Mouse (Mus musculus) heart, adult 2 months (tissue): ENCODE results near the gene Nf2.

Experiments used
- CTCF ChIP-seq: fragments of 200-600 bp; IDR thresholded peaks from 2 replicates; pipeline ENCODE4 v1.8.1; 2022; ENCODE audit warnings: antibody characterized with exemption, mild to moderate bottlenecking, moderate library complexity
- POLR2A ChIP-seq: fragments of 200-500 bp; IDR thresholded peaks from 2 replicates; pipeline ENCODE4 v1.6.1; 2011; ENCODE audit warnings: mild to moderate bottlenecking, low read depth, low read length, control low read depth; ENCODE audit not compliant: insufficient read depth

- no peak for TF ChIP-seq CTCF
- TF ChIP-seq POLR2A: no peak
Observed at GRCm38 (mm10) chr11:4746733-4747132, 102.6 kb downstream of the Nf2 start, which contains the start of gene Cabp7.
